Mouse (Mus musculus) G1E (cell line): ENCODE data around the gene Tuba1c. TPM values are rescaled to one million over a fixed set of nuclear protein-coding genes. Genes with fewer than 3 reads are reported as not detected.
"Not testable (repeated sequence)": the region's sequence is repeated elsewhere in the genome, so short reads cannot be mapped to it uniquely, and the experiment has no call there.

Source experiments
- ATAC-seq: 2 replicates; pipeline ENCODE4 v1.8.0; 2016; ENCODE audit warnings: mild to moderate bottlenecking; ENCODE audit not compliant: insufficient number of reproducible peaks, poor library complexity, low FRiP score, severe bottlenecking; ENCODE audit errors: extremely low read depth
- DNase-seq: peaks from one replicate; pipeline ENCODE4 v3.0.0; 2012; ENCODE audit warnings: low spot score
- H3K27me3 ChIP-seq: 2 replicates; pipeline ENCODE4 v1.6.1; 2012; ENCODE audit warnings: mild to moderate bottlenecking, low read length, inconsistent platforms; ENCODE audit not compliant: insufficient read depth
- H3K36me3 ChIP-seq: replicated peaks from 2 replicates; pipeline ENCODE3; 2012; ENCODE audit warnings: mild to moderate bottlenecking, inconsistent platforms
- H3K4me1 ChIP-seq: 2 replicates; pipeline ENCODE4 v1.6.1; 2012; ENCODE audit warnings: low read depth, low read length, inconsistent platforms, mixed read lengths; ENCODE audit not compliant: insufficient read depth
- H3K4me3 ChIP-seq: 2 replicates; pipeline ENCODE4 v1.5.1; 2012; ENCODE audit warnings: low read depth, mild to moderate bottlenecking, inconsistent platforms, low read length, moderate library complexity, mixed read lengths
- H3K9me3 ChIP-seq: replicated peaks from 2 replicates; pipeline ENCODE4 v1.6.1; 2012; ENCODE audit warnings: inconsistent platforms
- CTCF ChIP-seq: IDR thresholded peaks from 2 replicates; pipeline ENCODE4 v1.5.1; 2012; ENCODE audit warnings: low read depth, low read length, inconsistent platforms, mixed read lengths
- GATA1 ChIP-seq: IDR thresholded peaks from 2 replicates; pipeline ENCODE4 v1.6.1; 2012; ENCODE audit warnings: borderline replicate concordance, low read length, inconsistent platforms, mixed read lengths
- GATA2 ChIP-seq: IDR thresholded peaks from 2 replicates; pipeline ENCODE4 v1.6.1; 2012; ENCODE audit warnings: low read depth, low read length, inconsistent platforms, borderline replicate concordance
- POLR2AphosphoS5 ChIP-seq: IDR thresholded peaks from 2 replicates; pipeline ENCODE4 v1.6.1; 2012; ENCODE audit warnings: low read depth, low read length, inconsistent platforms; ENCODE audit not compliant: insufficient replicate concordance
- TAL1 ChIP-seq: conservative IDR thresholded peaks from 2 replicates; pipeline ENCODE4 v1.6.1; 2012; ENCODE audit warnings: low read depth, low read length, inconsistent platforms, mixed read lengths
- polyA plus RNA-seq: library from polyadenylated mRNA; stranded (reverse); fragments of >175 nt; gene quantifications from 2 replicates; pipeline ENCODE4 v1.2.3, GENCODE M21; 2012
- total RNA-seq, 2 experiments: library from RNA; stranded (forward) in 1 of 2; stranded (reverse) in 1 of 2; fragments of 200-1000 nt in 1 of 2; fragments of >200 nt in 1 of 2; fragmentation: Nextera tagmentation in 1 of 2; gene quantifications; 2 replicates each; pipeline ENCODE4 v1.2.3; 2014 to 2017

The Tuba1c gene
- total and polyA plus RNA-seq, 3 experiments = 72.7 to 856 (median 252) TPM

GRCm38 (mm10) chr15:99038797-99039196, 9.1 kb downstream of the Tuba1c start:
- Histone ChIP-seq H3K27me3 (peaks cover 12% of the 10 kb centered on the region), H3K4me3 (no peak overlapping the region), H3K4me1 (peaks cover 23% of the 10 kb centered on the region), H3K36me3 (peaks cover 51% of the 10 kb centered on the region), H3K9me3 (no peaks in the 10 kb centered on the region)
- ATAC-seq (no peak), DNase-seq (no peak)
- TF ChIP-seq GATA2 (no peak), CTCF (no peak), GATA1 (no peak), TAL1 (no peak), POLR2AphosphoS5 (no peak)

- Histone ChIP-seq H3K9me3 (no peaks in the 10 kb centered on the region), H3K36me3 (peaks cover 48% of the 10 kb centered on the region), H3K4me1 (peaks cover 21% of the 10 kb centered on the region), H3K27me3 (peaks cover 15% of the 10 kb centered on the region), H3K4me3 (no peak overlapping the region)
- TF ChIP-seq CTCF = no peak
- no peak for TF ChIP-seq TAL1
- no peak for DNase-seq
- no peak; the same call in 1 of the 2 replicates for ATAC-seq
Measured at GRCm38 (mm10) chr15:99039306-99039705, 9.6 kb downstream of the Tuba1c start.

GRCm38 (mm10) chr15:99039996-99040919, 10.6 kb downstream of the Tuba1c start:
- Histone ChIP-seq H3K4me3 (no peak overlapping the region), H3K27me3 (peaks cover 16% of the 10 kb centered on the region), H3K9me3 (no peaks in the 10 kb centered on the region), H3K4me1 (peaks cover 17% of the 10 kb centered on the region), H3K36me3 (peaks cover 39% of the 10 kb centered on the region)
- ATAC-seq (no peak), DNase-seq (no peak)
- TF ChIP-seq GATA2 (no peak), CTCF (peak; percentile 24; the same call in 1 of the 2 replicates), POLR2AphosphoS5 (peak; percentile 21; the same call in 1 of the 2 replicates)

DNA sequence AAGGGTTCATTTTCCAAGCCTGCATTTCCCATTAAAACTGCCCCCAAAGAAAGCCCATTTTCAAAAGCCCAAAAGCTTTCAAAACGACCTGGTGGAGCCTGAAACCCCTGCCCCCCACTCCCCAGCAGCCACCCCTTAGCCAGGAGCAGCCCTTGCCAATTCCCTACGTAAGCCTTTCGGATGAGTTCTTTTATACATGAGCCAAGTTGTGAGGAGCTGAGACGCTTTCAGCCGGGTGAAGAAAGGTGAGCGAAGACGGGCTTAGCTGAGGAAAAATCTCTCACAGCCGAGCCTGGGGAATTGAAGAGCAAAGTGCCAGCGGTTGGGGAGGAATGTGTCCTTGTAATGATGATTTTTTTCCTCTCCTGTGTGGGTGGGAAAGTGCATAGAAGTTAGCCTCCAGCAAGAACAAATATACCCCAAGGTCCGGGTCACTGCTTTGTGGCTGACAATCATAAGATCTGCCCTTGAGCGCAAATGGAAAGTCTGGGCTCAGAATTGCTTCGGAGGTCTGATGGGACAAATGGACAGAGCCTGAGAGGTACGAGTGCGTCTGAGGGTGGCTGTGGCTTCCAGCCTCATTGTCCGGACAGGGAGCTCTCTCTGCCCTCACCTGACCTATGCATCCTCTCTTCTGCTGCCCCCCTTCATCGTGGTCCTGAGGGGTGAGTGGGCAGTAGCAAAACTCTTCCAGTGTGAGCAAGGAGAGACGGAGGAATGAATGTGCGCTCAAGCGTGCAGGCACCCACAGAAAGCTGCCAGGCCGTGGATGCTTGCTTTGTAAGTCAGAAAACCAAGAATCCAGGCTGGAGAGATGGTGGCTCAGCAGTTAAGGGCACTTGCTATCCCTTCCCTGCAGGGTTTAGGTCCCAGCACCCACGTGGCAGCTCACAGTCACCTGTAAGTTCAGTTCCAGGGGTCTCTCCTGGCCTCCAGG, 11.5 kb downstream of the Tuba1c start:
- peaks cover 16% of the 10 kb centered on the region for H3K27me3 ChIP-seq
- peaks cover 13% of the 10 kb centered on the region; the same call in 1 of the 2 replicates for H3K4me1 ChIP-seq
- no peak overlapping the region for H3K4me3 ChIP-seq
- DNase-seq (no peak), ATAC-seq (no peak)
- TF ChIP-seq GATA2 (no peak), GATA1 (no peak), CTCF (no peak), POLR2AphosphoS5 (no peak), TAL1 (no peak)
- H3K36me3 ChIP-seq = peaks cover 30% of the 10 kb centered on the region
- H3K9me3 ChIP-seq = no peaks in the 10 kb centered on the region

- Histone ChIP-seq H3K27me3 (peaks cover 23% of the 10 kb centered on the region), H3K36me3 (peaks cover 22% of the 10 kb centered on the region), H3K9me3 (no peaks in the 10 kb centered on the region), H3K4me1 (peaks cover 11% of the 10 kb centered on the region; the same call in 1 of the 2 replicates), H3K4me3 (no peak overlapping the region)
- no peak for ATAC-seq
- TF ChIP-seq GATA1 (no peak), CTCF (no peak), POLR2AphosphoS5 (no peak), GATA2 (no peak), TAL1 (no peak)
- DNase-seq = no peak
Measured at GRCm38 (mm10) chr15:99042334-99042733, 12.6 kb downstream of the Tuba1c start.

- Histone ChIP-seq H3K4me1 (peaks cover 13% of the 10 kb centered on the region), H3K4me3 (no peak overlapping the region), H3K36me3 (peaks cover 3% of the 10 kb centered on the region), H3K27me3 (peaks cover 27% of the 10 kb centered on the region), H3K9me3 (no peaks in the 10 kb centered on the region)
- TF ChIP-seq TAL1 = no peak
- ATAC-seq = no peak
- no peak for DNase-seq
Measured at GRCm38 (mm10) chr15:99044854-99045253, 15.2 kb downstream of the Tuba1c start.

GRCm38 (mm10) chr15:99045734-99046133, 16.0 kb downstream of the Tuba1c start:
- not testable (repeated sequence) for H3K9me3 ChIP-seq, H3K4me3 ChIP-seq, DNase-seq, H3K36me3 ChIP-seq, ATAC-seq
- peaks cover 13% of the 10 kb centered on the region for H3K4me1 ChIP-seq
- H3K27me3 ChIP-seq = peaks cover 29% of the 10 kb centered on the region
